Mouse (Mus musculus) neural tube, embryonic 13.5 days (tissue): ENCODE measurements around the gene Apol7b. TPM values are rescaled to one million over a fixed set of nuclear protein-coding genes. Genes with fewer than 3 reads are reported as not detected.
"Not testable (repeated sequence)": the region's sequence is repeated elsewhere in the genome, so short reads cannot be mapped to it uniquely, and the experiment has no call there.

Experiments used
- ATAC-seq: fragments of 200-750 bp; cut with Nextera tagmentation; 2 replicates; pipeline ENCODE4 v1.8.0; 2017; ENCODE audit warnings: low read depth, mild to moderate bottlenecking, moderate TSS enrichment, moderate library complexity
- H3K27ac ChIP-seq: fragments of 300-500 bp; sonication (generic); replicated peaks from 2 replicates; pipeline ENCODE4 v1.5.1; 2015; ENCODE audit warnings: moderate library complexity, mild to moderate bottlenecking, inconsistent platforms
- H3K27me3 ChIP-seq: fragments of 300-500 bp; sonication (generic); 2 replicates; pipeline ENCODE4 v1.6.1; 2015; ENCODE audit warnings: mild to moderate bottlenecking, inconsistent platforms
- H3K36me3 ChIP-seq: fragments of 300-500 bp; sonication (generic); 2 replicates; pipeline ENCODE4 v1.6.1; 2015; ENCODE audit warnings: mild to moderate bottlenecking, inconsistent platforms
- H3K4me1 ChIP-seq: fragments of 300-500 bp; sonication (generic); replicated peaks from 2 replicates; pipeline ENCODE4 v1.6.1; 2015; ENCODE audit warnings: inconsistent platforms
- H3K4me2 ChIP-seq: fragments of 300-500 bp; sonication (generic); 2 replicates; pipeline ENCODE4 v1.6.1; 2015; ENCODE audit warnings: inconsistent platforms, mild to moderate bottlenecking, moderate library complexity
- H3K4me3 ChIP-seq: fragments of 300-500 bp; sonication (generic); 2 replicates; pipeline ENCODE4 v1.5.1; 2015; ENCODE audit warnings: mild to moderate bottlenecking, inconsistent platforms
- H3K9ac ChIP-seq: fragments of 300-500 bp; sonication (generic); 2 replicates; pipeline ENCODE4 v1.6.1; 2015; ENCODE audit warnings: moderate library complexity, mild to moderate bottlenecking, inconsistent platforms
- H3K9me3 ChIP-seq: fragments of 300-500 bp; sonication (generic); 2 replicates; pipeline ENCODE4 v1.6.1; 2016; ENCODE audit warnings: inconsistent platforms
- WGBS: fragments of 180-500 bp; shearing (Covaris S2); methylation state at CpG from one replicate; pipeline ENCODE4 v1.1.7; 2015; 5-methylcytosine and 5-hydroxymethylcytosine counted together
- polyA plus RNA-seq: library from polyadenylated mRNA; unstranded; fragments of >200 nt; fragmentation: Nextera tagmentation; extraction: Ambion mirVana; gene quantifications from 2 replicates; pipeline ENCODE4 v1.2.1, GENCODE M21; 2015

The Apol7b gene
- polyA plus RNA-seq, result not detected in 2 replicates

DNA sequence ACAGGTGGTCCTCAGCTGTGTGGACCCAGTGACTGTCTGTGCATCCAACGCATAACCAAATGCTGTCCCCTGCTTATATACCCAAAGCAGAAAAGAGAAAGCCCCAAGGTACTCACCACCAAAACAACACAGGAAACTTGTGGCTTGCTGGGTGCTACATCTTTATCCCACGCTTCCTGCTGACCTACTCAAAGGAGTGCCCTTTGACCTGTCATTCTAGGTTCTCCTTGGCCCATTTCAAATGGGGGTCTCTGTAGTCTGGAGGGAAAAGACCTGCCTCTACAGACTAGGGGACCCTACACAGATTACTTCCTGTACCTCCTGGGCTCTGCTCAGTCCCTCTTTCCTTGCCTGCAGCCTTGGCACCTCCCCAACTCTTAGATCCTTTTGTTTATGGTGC lies at the start of gene Apol7b:
TSS of gene Apol7b (minus strand) at position 101 of the 400 bp plus-strand sequence.
- not testable (repeated sequence) for H3K4me1 ChIP-seq, H3K36me3 ChIP-seq, H3K9me3 ChIP-seq, H3K27me3 ChIP-seq, ATAC-seq, H3K4me3 ChIP-seq, H3K27ac ChIP-seq, H3K4me2 ChIP-seq, H3K9ac ChIP-seq
- 92% methylated on average over 2 of the region's 2 CpGs for WGBS

DNA sequence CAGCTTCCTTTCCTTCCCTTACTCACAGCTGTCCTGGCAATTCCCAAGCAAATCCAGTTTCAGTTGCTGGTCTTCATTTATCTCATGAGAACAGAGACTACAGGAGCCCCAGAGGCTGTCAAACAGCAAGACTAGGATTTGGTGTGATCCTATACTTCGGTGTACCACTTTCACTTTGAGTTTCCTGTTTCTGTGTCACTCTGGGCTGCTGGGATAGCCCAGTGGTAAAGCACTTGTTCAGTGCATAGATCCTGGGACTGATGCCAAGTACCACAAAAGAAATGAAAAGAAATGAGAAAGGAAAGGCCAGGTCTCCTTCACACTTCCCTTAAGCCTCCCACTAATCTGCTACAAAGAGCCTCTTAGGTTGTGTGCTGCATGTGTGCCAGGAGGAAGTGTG lies 47.4 kb upstream of the Apol7b start:
- H3K4me2 ChIP-seq, H3K4me3 ChIP-seq, H3K9ac ChIP-seq, H3K27ac ChIP-seq, H3K9me3 ChIP-seq, H3K4me1 ChIP-seq, H3K36me3 ChIP-seq, H3K27me3 ChIP-seq, ATAC-seq: not testable (repeated sequence)
- WGBS, result 81% methylated on average over 1 of the region's 1 CpGs

DNA sequence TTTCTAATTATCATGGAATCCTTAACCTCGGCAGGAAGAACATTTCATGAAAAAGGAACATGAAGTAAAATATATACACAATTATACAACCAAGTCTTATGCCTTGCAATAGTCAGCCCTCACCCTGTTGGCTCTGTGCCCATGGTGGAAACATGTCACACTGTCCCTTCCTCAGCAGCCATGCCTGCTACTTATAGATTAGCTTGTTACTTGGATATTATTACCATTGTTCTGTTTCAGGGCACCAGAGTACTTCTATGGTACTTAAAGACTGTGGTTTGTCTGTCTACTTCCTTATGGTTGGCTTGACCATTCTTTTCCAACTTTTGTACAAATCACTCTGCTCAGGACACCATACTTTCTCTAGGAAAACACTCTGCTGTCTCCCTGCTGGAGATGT lies 45.9 kb upstream of the Apol7b start:
- not testable (repeated sequence) for H3K4me2 ChIP-seq, H3K36me3 ChIP-seq, ATAC-seq, H3K4me1 ChIP-seq, H3K9me3 ChIP-seq, H3K27me3 ChIP-seq, H3K27ac ChIP-seq, H3K9ac ChIP-seq, H3K4me3 ChIP-seq
- no CpG with 5 or more reads among the region's 1 CpGs for WGBS

DNA sequence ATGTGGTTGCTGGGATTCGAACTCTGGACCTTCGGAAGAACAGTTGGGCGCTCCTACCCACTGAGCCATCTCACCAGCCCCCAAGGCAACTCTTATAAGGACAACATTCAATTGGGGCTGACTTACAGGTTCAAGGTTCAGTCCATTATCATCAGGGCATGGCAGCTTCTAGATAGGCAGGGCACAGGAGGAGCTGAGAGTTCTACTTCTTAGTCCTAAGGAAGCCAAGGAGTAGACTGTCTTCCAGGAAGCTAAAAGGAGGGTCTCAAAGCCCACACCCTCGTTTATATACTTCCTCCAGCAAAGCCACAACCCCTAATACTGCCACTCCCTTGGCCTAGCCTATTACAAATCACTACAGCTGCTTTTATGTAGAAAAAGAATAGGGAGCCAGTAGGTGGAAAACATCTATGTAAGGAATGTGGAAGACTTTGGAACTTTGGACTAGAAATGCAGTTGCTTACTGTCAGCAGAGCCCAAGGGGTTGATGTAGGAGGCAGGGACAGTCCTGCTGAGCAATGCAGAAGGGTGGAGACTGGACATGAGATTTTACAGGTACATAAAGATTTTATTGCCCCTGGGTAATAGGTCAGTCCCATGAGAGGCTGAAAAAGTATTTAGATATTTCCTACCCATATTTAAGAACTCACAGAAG lies 35.0 kb upstream of the Apol7b start:
- H3K36me3 ChIP-seq, result no peaks in the 10 kb centered on the region
- H3K4me2 ChIP-seq, result no peak overlapping the region
- no peaks in the 10 kb centered on the region for H3K9me3 ChIP-seq
- no peak overlapping the region for H3K27ac ChIP-seq
- H3K27me3 ChIP-seq, result no peaks in the 10 kb centered on the region
- ATAC-seq, result no peak
- no peak overlapping the region for H3K4me3 ChIP-seq
- no peak overlapping the region for H3K9ac ChIP-seq
- no peaks in the 10 kb centered on the region for H3K4me1 ChIP-seq
- 74% methylated on average over 4 of the region's 4 CpGs for WGBS

DNA sequence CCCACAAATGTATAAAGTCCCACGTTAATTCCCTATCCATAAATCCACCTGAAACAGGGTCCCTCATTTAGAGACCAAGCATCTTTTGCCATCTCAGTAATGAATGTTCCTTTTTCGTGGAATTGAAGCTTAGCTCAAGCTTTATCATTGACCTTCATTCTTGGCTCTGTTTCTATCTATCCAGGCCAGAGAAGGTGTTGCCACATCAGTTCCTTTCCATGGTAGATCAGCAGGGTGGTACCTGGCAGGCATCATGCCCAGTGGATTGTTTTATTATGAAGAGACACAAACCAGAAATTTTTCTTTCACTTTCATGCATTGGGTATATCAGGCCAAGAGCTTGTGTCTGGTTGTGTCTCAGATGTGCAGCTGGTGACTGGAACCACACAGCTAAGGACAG lies 29.4 kb upstream of the Apol7b start, which contains the start of gene Apol10a:
TSS of gene Apol10a (plus strand) at position 355 of the 400 bp plus-strand sequence.
- H3K4me1 ChIP-seq, H3K4me2 ChIP-seq, H3K9ac ChIP-seq, ATAC-seq, H3K27ac ChIP-seq, H3K9me3 ChIP-seq, H3K4me3 ChIP-seq, H3K27me3 ChIP-seq, H3K36me3 ChIP-seq: not testable (repeated sequence)
- 91% methylated on average over 2 of the region's 2 CpGs for WGBS

DNA sequence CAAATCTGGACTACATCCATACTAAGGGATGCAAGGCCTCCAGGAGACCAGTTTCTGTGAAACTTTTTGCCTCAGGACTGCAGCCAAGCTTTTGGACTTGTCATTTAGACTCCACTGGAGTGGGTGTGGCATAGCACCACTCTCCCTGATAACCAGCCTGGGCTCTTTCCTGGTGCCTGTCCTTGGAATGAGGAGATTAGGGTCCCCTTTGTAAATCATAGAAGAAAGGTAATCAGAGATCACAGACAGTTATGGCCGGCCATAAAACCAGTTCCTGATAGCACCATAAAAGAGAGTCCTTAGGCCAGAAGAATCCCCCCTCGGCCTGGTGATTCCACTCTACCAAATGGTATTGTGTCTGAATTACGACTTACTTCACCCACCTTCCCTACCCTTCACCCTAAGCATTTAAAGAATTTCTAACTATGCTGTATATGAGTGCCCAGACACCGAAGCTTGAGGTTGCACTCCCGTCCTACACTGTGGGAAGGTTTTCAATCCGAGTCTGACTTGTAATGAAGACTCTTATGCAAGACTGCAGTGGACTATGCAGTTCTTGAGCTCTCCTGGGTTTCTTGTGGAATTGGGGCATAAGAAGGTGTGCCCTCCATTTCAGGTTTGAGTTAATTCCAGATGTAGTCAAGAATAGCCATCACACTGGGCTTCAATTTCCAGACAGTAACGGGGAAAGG lies 27.6 kb upstream of the Apol7b start:
- H3K4me2 ChIP-seq, H3K27me3 ChIP-seq, H3K4me3 ChIP-seq, H3K27ac ChIP-seq, H3K9me3 ChIP-seq, ATAC-seq, H3K9ac ChIP-seq, H3K4me1 ChIP-seq, H3K36me3 ChIP-seq: not testable (repeated sequence)
- 26% methylated on average over 7 of the region's 7 CpGs for WGBS

DNA sequence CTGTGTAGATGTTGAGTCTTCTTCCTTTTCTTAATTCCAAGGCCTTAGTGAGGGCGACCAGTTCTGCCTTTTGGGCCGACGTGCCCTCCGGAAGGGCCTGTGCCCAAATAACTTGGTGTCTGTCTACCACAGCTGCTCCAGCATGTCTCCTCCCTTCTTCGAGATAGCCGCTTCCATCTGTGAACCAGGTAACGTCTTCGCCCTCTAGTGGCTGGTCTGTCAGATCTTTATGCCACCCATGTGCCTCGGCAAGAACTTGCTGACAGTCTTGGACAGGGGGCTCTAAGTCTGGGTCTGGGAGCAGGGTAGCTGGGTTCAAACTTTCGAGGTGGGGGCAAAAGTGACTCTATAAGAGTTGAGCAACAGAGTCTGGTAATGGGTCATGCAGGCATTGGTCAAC lies 2.6 kb upstream of the Apol7b start:
- not testable (repeated sequence) for H3K4me1 ChIP-seq, H3K27ac ChIP-seq, ATAC-seq, H3K4me3 ChIP-seq, H3K36me3 ChIP-seq, H3K27me3 ChIP-seq, H3K4me2 ChIP-seq, H3K9ac ChIP-seq, H3K9me3 ChIP-seq
- whole genome bisulfite sequencing, result 59% methylated on average over 10 of the region's 10 CpGs

DNA sequence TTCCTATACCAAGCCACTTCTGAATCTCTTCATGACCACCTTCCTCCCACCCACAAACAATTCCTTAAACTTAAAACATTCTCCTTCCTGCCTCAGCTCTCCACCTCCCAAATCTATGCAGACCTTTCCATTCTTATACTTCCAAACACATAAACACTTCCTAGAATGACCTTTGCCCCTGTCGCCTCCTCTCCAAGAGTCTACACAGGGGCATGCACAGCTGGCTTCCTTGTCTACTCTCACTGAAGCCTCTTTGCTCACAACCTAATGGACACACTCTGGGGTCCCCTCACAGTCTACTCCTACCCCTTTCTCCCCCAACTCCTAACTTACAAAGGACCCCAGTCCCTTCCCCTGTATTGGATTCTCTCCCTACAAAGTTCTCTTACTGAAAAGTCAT lies 1.6 kb downstream of the Apol7b start:
- WGBS, result 89% methylated on average over 1 of the region's 1 CpGs
- not testable (repeated sequence) for H3K9me3 ChIP-seq, H3K4me2 ChIP-seq, H3K27ac ChIP-seq, H3K27me3 ChIP-seq, H3K36me3 ChIP-seq, H3K4me3 ChIP-seq, H3K9ac ChIP-seq, ATAC-seq, H3K4me1 ChIP-seq

DNA sequence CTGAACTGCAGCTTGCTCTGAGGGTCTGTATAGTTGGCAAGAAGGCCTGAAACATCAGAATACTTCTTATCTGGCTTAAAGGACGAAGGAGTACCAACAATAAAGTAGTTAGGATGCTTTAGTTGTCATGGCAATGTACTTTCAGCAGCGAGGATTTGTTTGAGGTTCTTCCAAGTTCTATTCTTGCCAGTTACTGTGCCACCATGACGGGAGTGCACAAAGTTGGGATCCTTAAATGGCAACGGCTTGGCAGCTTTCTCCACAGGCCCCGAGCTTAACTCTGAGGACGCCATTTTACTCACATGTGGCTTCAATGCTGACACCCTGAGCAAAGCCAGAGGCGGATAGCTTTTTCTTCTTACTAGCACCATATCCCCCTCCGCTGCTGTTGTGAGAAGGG lies 2.5 kb downstream of the Apol7b start:
- not testable (repeated sequence) for H3K4me2 ChIP-seq, H3K9ac ChIP-seq, ATAC-seq, H3K9me3 ChIP-seq, H3K4me3 ChIP-seq, H3K4me1 ChIP-seq, H3K27ac ChIP-seq, H3K27me3 ChIP-seq, H3K36me3 ChIP-seq
- 76% methylated on average over 8 of the region's 8 CpGs for WGBS

DNA sequence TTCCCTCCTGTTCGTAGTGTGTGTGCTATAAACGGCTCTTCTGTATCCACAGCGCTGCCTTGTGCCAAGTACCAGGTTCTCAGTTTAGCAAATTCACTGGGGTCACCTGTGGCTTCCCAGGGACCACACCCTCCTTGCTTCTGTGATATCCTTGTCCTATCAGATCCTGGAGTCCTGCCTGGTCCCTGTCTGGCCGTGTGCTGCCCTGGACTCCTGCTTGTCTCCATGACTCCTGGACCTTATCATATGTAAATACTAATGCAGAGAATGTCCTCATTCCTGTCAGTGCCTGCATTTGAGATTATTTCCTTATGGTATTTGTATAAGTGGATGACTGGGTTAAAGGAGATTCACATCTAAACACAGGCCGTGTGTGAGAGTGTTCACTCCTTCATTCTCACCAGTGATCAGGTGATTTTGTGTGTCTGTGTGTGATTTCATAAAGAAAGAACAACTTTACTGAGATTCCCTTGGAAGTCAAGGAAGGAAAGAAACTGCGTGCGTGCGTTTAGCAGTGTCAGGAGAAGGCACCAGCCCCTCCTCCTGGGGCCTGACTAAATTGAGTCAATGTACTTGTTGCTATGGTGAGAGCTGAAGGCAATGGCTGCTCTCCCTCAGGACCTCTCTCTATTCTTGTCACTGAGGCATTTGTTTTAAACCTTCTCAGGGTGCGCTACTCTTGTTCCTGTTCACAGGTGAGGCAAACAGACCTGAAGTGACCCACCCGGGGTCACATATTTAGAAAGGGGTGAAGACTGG lies 18.4 kb downstream of the Apol7b start:
- 73% methylated on average over 9 of the region's 10 CpGs for WGBS
- not testable (repeated sequence) for H3K4me1 ChIP-seq, H3K4me2 ChIP-seq, ATAC-seq, H3K27me3 ChIP-seq, H3K27ac ChIP-seq, H3K9me3 ChIP-seq, H3K36me3 ChIP-seq, H3K9ac ChIP-seq, H3K4me3 ChIP-seq

DNA sequence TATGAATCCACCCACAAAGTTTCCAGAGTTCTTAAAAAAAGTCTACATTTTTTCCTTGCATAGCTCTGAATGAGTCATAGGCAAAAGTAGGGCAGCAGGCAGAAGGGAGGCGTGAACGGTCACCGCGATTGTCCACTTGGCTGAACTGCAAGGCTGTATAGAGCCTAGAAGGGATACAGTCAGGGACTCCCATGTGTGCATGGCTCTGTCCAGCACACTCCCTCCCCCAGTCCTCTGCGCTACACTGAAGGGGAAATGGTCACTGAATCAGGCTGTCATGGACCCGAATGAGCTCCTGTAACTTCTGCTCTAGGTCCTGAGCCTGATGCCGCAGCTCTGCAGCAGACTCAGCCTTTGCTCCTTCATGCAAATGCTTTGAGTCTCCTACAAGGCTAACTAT lies 24.4 kb downstream of the Apol7b start:
- WGBS, result 85% methylated on average over 3 of the region's 7 CpGs
- H3K4me3 ChIP-seq, H3K27me3 ChIP-seq, H3K9me3 ChIP-seq, H3K4me2 ChIP-seq, ATAC-seq, H3K9ac ChIP-seq, H3K4me1 ChIP-seq, H3K27ac ChIP-seq, H3K36me3 ChIP-seq: not testable (repeated sequence)

DNA sequence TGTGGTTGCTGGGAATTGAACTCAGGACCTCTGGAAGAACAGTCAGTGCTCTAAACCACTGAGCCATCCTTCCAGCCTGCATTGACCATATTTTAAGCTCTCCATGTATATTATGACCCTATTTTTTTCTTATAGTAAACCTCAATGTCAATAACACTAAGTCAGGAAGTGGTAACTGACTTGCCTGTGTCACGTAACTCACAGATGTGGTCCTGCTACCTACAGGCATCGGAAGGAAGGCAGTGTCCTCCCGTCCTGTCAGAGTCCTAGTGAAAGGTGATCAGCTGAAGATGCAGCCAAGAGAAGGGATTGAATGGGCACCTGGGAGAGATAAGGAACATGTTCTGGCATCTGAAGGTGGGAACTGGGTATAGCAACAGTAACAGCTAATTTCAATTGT lies 27.6 kb downstream of the Apol7b start:
- not testable (repeated sequence) for H3K4me3 ChIP-seq, H3K9me3 ChIP-seq, H3K27me3 ChIP-seq, H3K9ac ChIP-seq, H3K36me3 ChIP-seq, H3K27ac ChIP-seq, ATAC-seq, H3K4me2 ChIP-seq, H3K4me1 ChIP-seq
- no CpG with 5 or more reads among the region's 3 CpGs for WGBS
